38 mouse cellular contexts compared by ENCODE assay signal in genomic region chr15:80559534-80559933, GRCm38 (mm10). TPM values are rescaled to one million over a fixed set of nuclear protein-coding genes. Genes with fewer than 3 reads are reported as not detected.
DNase-seq lines count a peak whose midpoint lies in the region; ATAC-seq and TF ChIP-seq lines count a peak whose summit lies in the region.
"Had no signal": no experiment of that assay in that cellular context is flagged by ENCODE, and none has a peak within 500 bp of the region (broad histone marks: within the 10 kb centered on the region; RNA-seq: fewer than 3 reads in every experiment).

No protein-coding gene starts in this region.

- H3K27ac ChIP-seq in kidney, postnatal 0 days = no peak overlapping the region
- peak overlapping the region; percentile 6; the same call in 1 of the 2 replicates for H3K27ac ChIP-seq in embryonic fibroblast, embryonic 13.5 days (ENCODE audit: insufficient read depth, low read length)
- no peak overlapping the region for H3K27ac ChIP-seq in midbrain, embryonic 13.5 days
- H3K27ac ChIP-seq: forebrain, embryonic 13.5 days; hindbrain, embryonic 13.5 days; layer of hippocampus, adult 2 months; limb, embryonic 13.5 days; lung, embryonic 15.5 days; midbrain, embryonic 12.5 days; neural tube, embryonic 15.5 days had no signal

- ATAC-seq in kidney, postnatal 0 days (replicated peaks; ENCODE audit: low FRiP score, low read depth) = no peak
- ATAC-seq in midbrain, embryonic 13.5 days = no peak
- ATAC-seq: forebrain, embryonic 13.5 days; intestine, postnatal 0 days had no signal

- no peaks in the 10 kb centered on the region for H3K9me3 ChIP-seq in kidney, postnatal 0 days (replicated peaks; ENCODE audit: low read length)
- H3K9me3 ChIP-seq in midbrain, embryonic 13.5 days = no peaks in the 10 kb centered on the region
- H3K9me3 ChIP-seq: forebrain, embryonic 13.5 days; G1E; hindbrain, embryonic 13.5 days; limb, embryonic 13.5 days; lung, embryonic 15.5 days; megakaryocyte, embryonic 14.5 days; midbrain, embryonic 12.5 days; neural tube, embryonic 15.5 days had no signal

- 19% methylated on average over 12 of the region's 12 CpGs for WGBS in kidney, postnatal 0 days
- WGBS in midbrain, embryonic 13.5 days = 78% methylated on average over 12 of the region's 12 CpGs

- no peak overlapping the region for H3K9ac ChIP-seq in kidney, postnatal 0 days (ENCODE audit: low read depth, low read length)
- H3K9ac ChIP-seq in midbrain, embryonic 13.5 days (replicated peaks) = no peak overlapping the region
- H3K9ac ChIP-seq: forebrain, embryonic 13.5 days; hindbrain, embryonic 13.5 days; limb, embryonic 13.5 days; lung, embryonic 15.5 days; midbrain, embryonic 12.5 days; neural tube, embryonic 15.5 days had no signal

- DNase-seq in heart, adult 11 months = peak; percentile 63
- DNase-seq in heart, postnatal 4 days = no peak
- peak; percentile 52 for DNase-seq in kidney, postnatal 0 days (ENCODE audit: low spot score)
- DNase-seq in kidney, adult 18-20 months = no peak
- DNase-seq in CD4-positive, CD25-positive, alpha-beta regulatory T cell, adult 2 months (ENCODE audit: low read depth, low spot score) = peak; percentile 47
- DNase-seq in thymus, adult 18-20 months = no peak
- DNase-seq: adrenal gland, postnatal 14 days; cerebellum, adult 18-20 months; cerebellum, postnatal 10 days; gastrocnemius, postnatal 14 days; heart, postnatal 36 days; lung, postnatal 4 days; retina, postnatal 1 day; right cerebral cortex, postnatal 14 days had no signal

- no peak for TF ChIP-seq POLR2A in embryonic fibroblast, embryonic 13.5 days (IDR thresholded peaks at IDR 0.05; ENCODE audit: low read depth, low read length)

- H3K36me3 ChIP-seq in kidney, postnatal 0 days (ENCODE audit: insufficient read depth, low read length) = no peaks in the 10 kb centered on the region
- H3K36me3 ChIP-seq in midbrain, embryonic 13.5 days = no peaks in the 10 kb centered on the region
- H3K36me3 ChIP-seq: G1E; hindbrain, embryonic 13.5 days; limb, embryonic 13.5 days; lung, embryonic 15.5 days; midbrain, embryonic 12.5 days; neural tube, embryonic 15.5 days had no signal

- no peak overlapping the region for H3K4me3 ChIP-seq in kidney, postnatal 0 days (replicated peaks; ENCODE audit: low read depth, low read length)
- H3K4me3 ChIP-seq in embryonic fibroblast, embryonic 13.5 days (ENCODE audit: insufficient read depth, low read length) = no peak overlapping the region
- no peak overlapping the region for H3K4me3 ChIP-seq in midbrain, embryonic 13.5 days (replicated peaks)
- H3K4me3 ChIP-seq: forebrain, embryonic 13.5 days; hindbrain, embryonic 13.5 days; layer of hippocampus, adult 2 months; limb, embryonic 13.5 days; lung, embryonic 15.5 days; midbrain, embryonic 12.5 days; neural tube, embryonic 15.5 days had no signal

- H3K4me2 ChIP-seq in kidney, postnatal 0 days (ENCODE audit: low read length) = no peak overlapping the region
- H3K4me2 ChIP-seq in midbrain, embryonic 13.5 days (replicated peaks) = no peak overlapping the region
- H3K4me2 ChIP-seq: forebrain, embryonic 13.5 days; hindbrain, embryonic 13.5 days; limb, embryonic 13.5 days; liver, embryonic 11.5 days; lung, embryonic 15.5 days; midbrain, embryonic 12.5 days; neural tube, embryonic 15.5 days had no signal

- H3K27me3 ChIP-seq in kidney, postnatal 0 days (ENCODE audit: insufficient read depth, low read length) = no peaks in the 10 kb centered on the region
- H3K27me3 ChIP-seq in midbrain, embryonic 13.5 days = no peaks in the 10 kb centered on the region
- H3K27me3 ChIP-seq: CH12.LX; forebrain, embryonic 13.5 days; hindbrain, embryonic 13.5 days; limb, embryonic 13.5 days; midbrain, embryonic 12.5 days; neural tube, embryonic 15.5 days had no signal

- no peaks in the 10 kb centered on the region for H3K4me1 ChIP-seq in kidney, postnatal 0 days (replicated peaks; ENCODE audit: insufficient read depth, low read length)
- H3K4me1 ChIP-seq in embryonic fibroblast, embryonic 13.5 days (ENCODE audit: control insufficient read depth, insufficient read depth, low read length) = peaks cover 21% of the 10 kb centered on the region
- H3K4me1 ChIP-seq in midbrain, embryonic 13.5 days (replicated peaks) = peaks cover 8% of the 10 kb centered on the region; the same call in 1 of the 2 replicates
- H3K4me1 ChIP-seq: hindbrain, embryonic 13.5 days; limb, embryonic 13.5 days; midbrain, embryonic 12.5 days; neural tube, embryonic 15.5 days had no signal

- no peak for TF ChIP-seq CTCF in kidney, postnatal 0 days (IDR thresholded peaks at IDR 0.05; ENCODE audit: low read depth)
- TF ChIP-seq CTCF in embryonic fibroblast, embryonic 13.5 days (IDR thresholded peaks at IDR 0.05; ENCODE audit: borderline replicate concordance, insufficient read depth, low read length) = no peak

RNA-seq across cellular contexts. Expression of gene Enthd1, which starts 5.4 kb away (rescaled TPM):
- total RNA-seq in heart, postnatal 4 days (2021) = not detected
- not detected in 2 replicates for polyA plus RNA-seq in kidney, postnatal 0 days (2015; fragmentation: Nextera tagmentation; extraction: Ambion mirVana)
- not detected in 2 replicates for polyA plus RNA-seq in embryonic fibroblast, embryonic 13.5 days (2011; ENCODE audit: insufficient read length, low read depth, missing spikeins)
- polyA plus RNA-seq in midbrain, embryonic 13.5 days (2015; fragmentation: Nextera tagmentation; extraction: Ambion mirVana) = not detected in 2 replicates
- total RNA-seq: adrenal gland, postnatal 14 days; CH12.LX; gastrocnemius, postnatal 14 days; granulocyte monocyte progenitor cell, adult 5-6 weeks; heart, postnatal 36 days; layer of hippocampus, adult 2 months; layer of hippocampus, postnatal 14 days; left cerebral cortex, adult 8-10 months; left cerebral cortex, postnatal 36 days had no signal
- polyA plus RNA-seq: cortical plate, adult 2 months; forebrain, embryonic 13.5 days; G1E; heart, embryonic 16.5 days; hindbrain, embryonic 13.5 days; intestine, postnatal 0 days; limb, embryonic 13.5 days; liver, embryonic 11.5 days; liver, embryonic 16.5 days; lung, embryonic 15.5 days; midbrain, embryonic 12.5 days; neural tube, embryonic 15.5 days; small intestine, adult 2 months; stomach, embryonic 14.5 days; urinary bladder, adult 2 months had no signal

RNA-seq across cellular contexts. Expression of gene Grap2, which starts 12.9 kb away (rescaled TPM):
- total RNA-seq in heart, postnatal 4 days (2021) = 1 to 10 TPM in 1 of 2 experiments, under 1 TPM in 1; 0.62 to 1.2 TPM
- polyA plus RNA-seq in kidney, postnatal 0 days (2015; fragmentation: Nextera tagmentation; extraction: Ambion mirVana) = 0.09 and 0.18 TPM in 2 replicates
- not detected in 2 replicates for polyA plus RNA-seq in embryonic fibroblast, embryonic 13.5 days (2011; ENCODE audit: insufficient read length, low read depth, missing spikeins)
- polyA plus RNA-seq in midbrain, embryonic 13.5 days (2015; fragmentation: Nextera tagmentation; extraction: Ambion mirVana) = 1.0 and 1.6 TPM in 2 replicates

Comparison
In these comparisons a context has a peak if more than half of its experiments do, and no peak if none do; other contexts are left out.
1. DNase-seq: peak in heart, adult 11 months (single experiment), kidney, postnatal 0 days (single experiment) and CD4-positive, CD25-positive, alpha-beta regulatory T cell, adult 2 months (single experiment); none in heart, postnatal 4 days (single experiment), kidney, adult 18-20 months (single experiment) and thymus, adult 18-20 months (0 of 2).